Mouse (Mus musculus): ENCODE results near the gene Defa26. TPM values are rescaled to one million over a fixed set of nuclear protein-coding genes. Genes with fewer than 3 reads are reported as not detected.
"Not testable (repeated sequence)": the region's sequence is repeated elsewhere in the genome, so short reads cannot be mapped to it uniquely, and the experiment has no call there.

Defa26 gene
- not detected in 2 replicates for polyA plus RNA-seq (2012)

- H3K36me3 ChIP-seq (ENCODE audit: control insufficient read depth); H3K4me3 ChIP-seq (replicated peaks); H3K4me1 ChIP-seq (ENCODE audit: control insufficient read depth); H3K27me3 ChIP-seq (ENCODE audit: control insufficient read depth); H3K9me3 ChIP-seq (ENCODE audit: control insufficient read depth, low read length): not testable (repeated sequence)
These were observed at the start of gene Defa26 for GRCm38 (mm10) chr8:21617883-21618282. Defa26 (plus strand) TSS chr8:21618183.

- not testable (repeated sequence) for H3K27me3 ChIP-seq (ENCODE audit: control insufficient read depth); H3K36me3 ChIP-seq (ENCODE audit: control insufficient read depth); H3K4me1 ChIP-seq (ENCODE audit: control insufficient read depth); H3K4me3 ChIP-seq (replicated peaks); H3K9me3 ChIP-seq (ENCODE audit: control insufficient read depth, low read length)
These were observed 35.3 kb upstream of the Defa26 start, which contains the start of gene Defa28 for GRCm38 (mm10) chr8:21582706-21583105. Defa28 (plus strand) TSS chr8:21583006.

- not testable (repeated sequence) for H3K4me3 ChIP-seq (replicated peaks); H3K4me1 ChIP-seq (ENCODE audit: control insufficient read depth); H3K27me3 ChIP-seq (ENCODE audit: control insufficient read depth); H3K9me3 ChIP-seq (ENCODE audit: control insufficient read depth, low read length); H3K36me3 ChIP-seq (ENCODE audit: control insufficient read depth)
These were observed 23.6 kb upstream of the Defa26 start, which contains the start of gene Gm7861 for GRCm38 (mm10) chr8:21594408-21594807. Gm7861 (minus strand) TSS chr8:21594508.

GRCm38 (mm10) chr8:21655480-21655879 is 37.5 kb downstream of the Defa26 start, which contains the start of gene Defa17:
Defa17 (plus strand) TSS chr8:21655780.
- not testable (repeated sequence) for H3K27me3 ChIP-seq (ENCODE audit: control insufficient read depth); H3K9me3 ChIP-seq (ENCODE audit: control insufficient read depth, low read length)

GRCm38 (mm10) chr8:21665497-21665896 is 47.5 kb downstream of the Defa26 start, which contains the start of gene Defa34:
Defa34 (plus strand) TSS chr8:21665797.
- not testable (repeated sequence) for H3K9me3 ChIP-seq (ENCODE audit: control insufficient read depth, low read length); H3K27me3 ChIP-seq (ENCODE audit: control insufficient read depth); H3K36me3 ChIP-seq (ENCODE audit: control insufficient read depth); H3K4me1 ChIP-seq (ENCODE audit: control insufficient read depth); H3K4me3 ChIP-seq (replicated peaks)

More at GRCm38 (mm10) chr8:21655480-21655879, 37.5 kb downstream of the Defa26 start, which contains the start of gene Defa17:
- H3K36me3 ChIP-seq (ENCODE audit: control insufficient read depth); H3K4me3 ChIP-seq (replicated peaks); H3K4me1 ChIP-seq (ENCODE audit: control insufficient read depth): not testable (repeated sequence)

Other genes starting within 250 kb of the Defa26 start
- not detected in 2 replicates for gene Defa2, start 239.7 kb upstream of the Defa26 start, polyA plus RNA-seq (2012)
- not detected in 2 replicates for gene Defa33, start 226.4 kb upstream of the Defa26 start, polyA plus RNA-seq (2012)
- not detected in 2 replicates for gene Defa36, start 190.8 kb upstream of the Defa26 start, polyA plus RNA-seq (2012)
- not detected in 2 replicates for gene Gm7849, start 161.6 kb upstream of the Defa26 start, polyA plus RNA-seq (2012)
- gene Defa20, start 108.9 kb upstream of the Defa26 start, polyA plus RNA-seq (2012): not detected in 2 replicates
- not detected in 2 replicates for gene Defa32, start 89.2 kb upstream of the Defa26 start, polyA plus RNA-seq (2012)
- not detected in 2 replicates for gene Defa37, start 52.8 kb upstream of the Defa26 start, polyA plus RNA-seq (2012)
- not detected in 2 replicates for gene Defa28, start 35.2 kb upstream of the Defa26 start, polyA plus RNA-seq (2012)
- gene Gm7861, start 23.7 kb upstream of the Defa26 start, polyA plus RNA-seq (2012): not detected in 2 replicates
- gene Defa17, start 37.6 kb downstream of the Defa26 start, polyA plus RNA-seq (2012): not detected in 2 replicates
- not detected in 2 replicates for gene Defa34, start 47.6 kb downstream of the Defa26 start, polyA plus RNA-seq (2012)
- gene AY761184, start 85.5 kb downstream of the Defa26 start, polyA plus RNA-seq (2012): not detected in 2 replicates
- gene Defa24, start 116.3 kb downstream of the Defa26 start, polyA plus RNA-seq (2012): not detected in 2 replicates
- gene Defb50, start 205.4 kb downstream of the Defa26 start, polyA plus RNA-seq (2012): not detected in 2 replicates
- gene Defb2, start 221.7 kb downstream of the Defa26 start, polyA plus RNA-seq (2012): not detected in 2 replicates
- not detected in 2 replicates for gene Defb10, start 240.7 kb downstream of the Defa26 start, polyA plus RNA-seq (2012)